Mouse (Mus musculus) midbrain, embryonic 11.5 days (tissue): ENCODE results near the gene Gm9945. TPM values are rescaled to one million over a fixed set of nuclear protein-coding genes. Genes with fewer than 3 reads are reported as not detected.
A peak's percentile ranks its signal among the peaks of the same experiment; 100 is the strongest.

Experiments used
- ATAC-seq: fragments of 200-750 bp; cut with Nextera tagmentation; 2 replicates; pipeline ENCODE4 v1.8.0; 2017; ENCODE audit warnings: moderate TSS enrichment, moderate library complexity; ENCODE audit not compliant: low FRiP score
- DNase-seq: peaks from one replicate; pipeline ENCODE4 v3.0.0; 2015; ENCODE audit warnings: low spot score; ENCODE audit errors: missing footprints
- H3K27ac ChIP-seq: fragments of 300-500 bp; sonication (generic); 2 replicates; pipeline ENCODE4 v1.5.1; 2014; ENCODE audit warnings: low read depth, low read length
- H3K27me3 ChIP-seq: fragments of 300-500 bp; sonication (generic); 2 replicates; pipeline ENCODE4 v1.6.1; 2014; ENCODE audit warnings: mild to moderate bottlenecking, low read length, moderate library complexity, mixed read lengths; ENCODE audit not compliant: control insufficient read depth, insufficient read depth
- H3K36me3 ChIP-seq: fragments of 300-500 bp; sonication (generic); 2 replicates; pipeline ENCODE4 v1.6.1; 2014; ENCODE audit warnings: mild to moderate bottlenecking, low read length, moderate library complexity, mixed read lengths; ENCODE audit not compliant: control insufficient read depth, insufficient read depth
- H3K4me1 ChIP-seq: fragments of 300-500 bp; sonication (generic); 2 replicates; pipeline ENCODE4 v1.6.1; 2014; ENCODE audit warnings: low read length; ENCODE audit not compliant: control insufficient read depth, insufficient read depth
- H3K4me2 ChIP-seq: fragments of 300-500 bp; sonication (generic); 2 replicates; pipeline ENCODE4 v1.6.1; 2014; ENCODE audit warnings: mild to moderate bottlenecking, moderate library complexity
- H3K4me3 ChIP-seq: fragments of 300-500 bp; sonication (generic); 2 replicates; pipeline ENCODE4 v1.5.1; 2014; ENCODE audit warnings: low read depth, low read length
- H3K9ac ChIP-seq: fragments of 300-500 bp; sonication (generic); 2 replicates; pipeline ENCODE4 v1.6.1; 2014; ENCODE audit warnings: low read length
- H3K9me3 ChIP-seq: fragments of 300-500 bp; sonication (generic); 2 replicates; pipeline ENCODE4 v1.6.1; 2016; ENCODE audit warnings: low read length; ENCODE audit not compliant: control insufficient read depth
- WGBS: fragments of 180-500 bp; shearing (Covaris S2); extraction: QIAGEN DNeasy Blood & Tissue Kit; methylation state at CpG from one replicate; pipeline ENCODE4 v1.1.7; 2014; 5-methylcytosine and 5-hydroxymethylcytosine counted together
- polyA plus RNA-seq: library from polyadenylated mRNA; unstranded; fragments of >200 nt; fragmentation: Nextera tagmentation; extraction: Ambion mirVana; gene quantifications from 2 replicates; pipeline ENCODE4 v1.2.1, GENCODE M21; 2014

The Gm9945 gene
- polyA plus RNA-seq, 1 experiment from 2014 or later = 0.15 TPM

- H3K4me3 ChIP-seq = peak overlapping the region; percentile 43
- peaks cover 34% of the 10 kb centered on the region for H3K27me3 ChIP-seq
- 0 out of 2 replicates have a peak, but pooled peaks cover 3% of the 10 kb centered on the region for H3K4me1 ChIP-seq
- H3K9me3 ChIP-seq = no peaks in the 10 kb centered on the region
- DNase-seq = peak; percentile 88
- ATAC-seq = peak; percentile 19; the same call in 1 of the 2 replicates
- H3K4me2 ChIP-seq = peak overlapping the region; percentile 83
- peak overlapping the region; percentile 62 for H3K9ac ChIP-seq
- no peak overlapping the region for H3K27ac ChIP-seq
- no peaks in the 10 kb centered on the region for H3K36me3 ChIP-seq
- 4% methylated on average over 29 of the region's 29 CpGs for WGBS
Observed at GRCm38 (mm10) chr11:53457372-53457954, 22.5 kb upstream of the Gm9945 start.

DNA sequence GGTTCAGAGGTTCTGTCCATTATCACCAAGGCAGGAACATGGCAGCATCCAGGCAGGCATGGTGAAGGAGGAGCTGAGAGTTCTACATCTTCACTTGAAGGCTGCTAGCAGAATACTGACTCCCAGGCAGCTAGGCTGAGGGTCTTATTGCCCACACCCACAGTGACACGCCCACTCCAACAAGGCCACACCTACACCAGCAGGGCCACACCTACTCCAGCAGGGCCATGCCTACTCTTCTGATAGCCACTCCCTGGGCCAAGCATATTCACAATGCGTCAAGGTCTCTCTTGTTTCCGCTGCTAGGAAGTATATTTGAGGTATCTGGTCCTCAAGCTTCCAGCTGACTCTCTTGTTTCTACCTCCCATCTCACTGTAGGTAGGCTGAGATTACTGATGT lies 21.0 kb upstream of the Gm9945 start:
- Histone ChIP-seq H3K9me3 (no peaks in the 10 kb centered on the region), H3K27ac (no peak overlapping the region), H3K9ac (no peak overlapping the region), H3K4me3 (no peak overlapping the region), H3K27me3 (peaks cover 50% of the 10 kb centered on the region), H3K36me3 (no peaks in the 10 kb centered on the region), H3K4me1 (peaks cover 6% of the 10 kb centered on the region; the same call in 1 of the 2 replicates), H3K4me2 (no peak overlapping the region)
- 50% methylated on average over 3 of the region's 3 CpGs for WGBS
- ATAC-seq (no peak), DNase-seq (no peak)

GRCm38 (mm10) chr11:53460192-53460591 lies 19.8 kb upstream of the Gm9945 start:
- Histone ChIP-seq H3K4me3 (no peak overlapping the region), H3K27ac (no peak overlapping the region), H3K4me2 (no peak overlapping the region), H3K9ac (no peak overlapping the region), H3K9me3 (no peaks in the 10 kb centered on the region), H3K4me1 (peaks cover 6% of the 10 kb centered on the region; the same call in 1 of the 2 replicates), H3K36me3 (no peaks in the 10 kb centered on the region), H3K27me3 (peaks cover 62% of the 10 kb centered on the region)
- ATAC-seq (no peak), DNase-seq (no peak)
- 82% methylated on average over 3 of the region's 3 CpGs for WGBS

DNA sequence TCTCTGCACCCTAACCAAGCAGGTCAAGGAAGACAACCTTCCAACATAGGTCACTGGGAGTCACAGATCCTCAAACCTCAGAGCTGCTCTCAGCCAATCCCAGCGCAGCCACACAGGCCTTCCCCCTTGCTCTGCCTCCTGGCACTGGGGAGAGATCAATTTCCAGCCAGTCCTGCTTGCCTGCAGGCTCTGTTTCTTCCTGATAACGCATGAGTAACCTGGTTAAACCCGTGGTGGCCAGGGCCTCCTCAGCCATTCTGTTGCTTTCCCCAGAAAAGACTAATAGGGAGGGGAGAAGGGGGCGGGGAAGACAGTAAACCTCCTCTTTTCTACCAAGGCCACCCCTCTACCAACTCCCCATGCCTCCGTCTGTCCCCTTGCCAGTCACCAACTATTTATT lies 18.2 kb upstream of the Gm9945 start:
- ATAC-seq = no peak
- 17% methylated on average over 5 of the region's 5 CpGs for WGBS

DNA sequence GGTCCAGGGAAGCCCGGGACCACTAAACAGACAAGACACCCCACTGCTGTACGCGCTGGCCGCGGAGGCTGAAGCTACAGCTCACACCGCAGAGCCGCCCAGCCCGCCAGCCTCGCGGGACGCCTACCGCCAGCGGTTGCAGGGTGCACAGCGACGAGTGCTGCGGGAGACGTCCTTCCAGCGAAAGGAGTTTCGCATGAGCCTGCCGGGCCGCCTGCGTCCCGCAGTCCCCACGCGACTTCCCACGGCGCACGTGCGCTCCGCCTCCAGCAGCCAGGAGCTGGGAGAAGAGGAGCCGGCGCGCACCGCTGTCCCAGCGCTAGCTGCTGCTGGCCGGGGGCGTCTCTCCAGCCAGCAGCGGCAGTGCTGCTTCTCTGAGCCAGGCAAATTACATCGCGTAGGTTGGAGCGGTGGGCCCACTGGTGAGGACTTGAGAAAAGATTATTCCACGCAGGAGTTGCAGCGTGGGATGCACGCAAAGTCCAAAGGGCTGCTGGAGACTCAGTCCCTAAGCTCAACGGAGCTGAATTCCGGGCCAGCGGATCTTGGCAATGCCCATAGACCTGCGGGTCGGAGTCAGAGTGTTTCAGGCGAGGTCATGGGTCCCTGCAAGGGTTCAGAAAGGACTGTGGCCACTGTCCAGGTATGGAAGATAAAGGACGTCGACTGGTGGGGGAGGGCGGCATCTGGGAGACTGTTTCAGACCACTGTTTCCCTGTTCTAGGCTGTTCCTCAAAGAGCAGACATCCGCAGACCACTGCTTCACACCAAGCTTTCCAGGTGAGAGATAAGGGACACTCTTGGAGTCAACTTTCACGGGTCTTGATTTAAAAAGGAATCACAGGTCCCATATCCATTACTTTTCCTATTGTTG lies 16.2 kb upstream of the Gm9945 start:
- 6% methylated on average over 55 of the region's 55 CpGs for WGBS
- no peak overlapping the region for H3K27ac ChIP-seq
- no peak for ATAC-seq

More for the DNA sequence above, 18.2 kb upstream of the Gm9945 start:
- peaks cover 71% of the 10 kb centered on the region for H3K27me3 ChIP-seq
- peaks cover 6% of the 10 kb centered on the region; the same call in 1 of the 2 replicates for H3K4me1 ChIP-seq
- H3K4me2 ChIP-seq = no peak overlapping the region
- H3K9ac ChIP-seq = no peak overlapping the region
- DNase-seq = no peak
- H3K9me3 ChIP-seq = no peaks in the 10 kb centered on the region
- no peak overlapping the region for H3K4me3 ChIP-seq
- no peak overlapping the region for H3K27ac ChIP-seq
- no peaks in the 10 kb centered on the region for H3K36me3 ChIP-seq

DNA sequence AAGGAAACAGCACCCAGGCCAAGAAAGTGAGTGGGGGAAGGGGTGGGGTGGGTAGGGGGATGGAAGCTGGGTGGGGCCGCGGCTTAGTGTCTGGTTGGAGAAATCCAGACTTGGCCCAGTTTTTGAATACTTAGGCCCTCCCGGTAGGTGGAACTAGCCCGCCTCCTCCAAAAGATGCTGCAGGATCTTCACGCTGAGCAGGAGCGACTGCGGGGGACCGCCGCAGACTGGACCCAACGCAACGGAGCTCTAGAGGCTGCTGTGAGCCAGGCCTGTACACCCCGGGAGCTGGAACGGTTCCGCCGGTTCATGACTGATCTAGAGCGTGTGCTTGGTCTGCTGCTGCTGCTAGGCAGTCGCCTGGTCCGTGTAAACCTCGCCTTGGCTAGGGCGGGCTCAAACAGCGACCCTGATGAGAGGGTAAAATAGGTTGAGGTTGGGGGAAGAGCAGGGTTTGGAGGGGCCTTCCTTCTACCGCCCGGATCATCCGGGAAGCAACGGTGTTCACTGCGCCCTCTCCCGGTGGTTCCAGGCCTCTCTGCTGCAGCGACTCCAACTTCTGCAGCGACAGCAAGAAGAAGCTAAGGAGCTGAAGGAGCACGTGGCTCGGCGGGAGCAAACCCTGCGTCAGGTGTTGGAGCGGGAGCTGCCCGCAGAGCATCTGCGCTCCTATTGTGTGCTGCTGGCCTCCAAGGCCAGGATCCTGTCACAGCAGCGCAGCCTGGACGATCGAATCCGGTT lies 13.6 kb upstream of the Gm9945 start:
- WGBS = 3% methylated on average over 40 of the region's 40 CpGs
- ATAC-seq (peak; percentile 60; the same call in 1 of the 2 replicates), DNase-seq (peak; percentile 98)
- Histone ChIP-seq H3K9ac (peak overlapping the region; percentile 46; the same call in 1 of the 2 replicates), H3K4me3 (0 out of 2 replicates have a peak overlapping the region, but pooled peaks have one; percentile 6), H3K4me2 (peak overlapping the region; percentile 42), H3K27ac (no peak overlapping the region), H3K9me3 (no peaks in the 10 kb centered on the region), H3K4me1 (peaks cover 13% of the 10 kb centered on the region), H3K27me3 (peaks cover 75% of the 10 kb centered on the region), H3K36me3 (no peaks in the 10 kb centered on the region)

More for the DNA sequence above, 16.2 kb upstream of the Gm9945 start:
- Histone ChIP-seq H3K4me1 (peaks cover 4% of the 10 kb centered on the region; the same call in 1 of the 2 replicates), H3K4me3 (peak overlapping the region; percentile 36), H3K9me3 (no peaks in the 10 kb centered on the region), H3K36me3 (no peaks in the 10 kb centered on the region), H3K4me2 (peak overlapping the region; percentile 64), H3K9ac (peak overlapping the region; percentile 47; the same call in 1 of the 2 replicates), H3K27me3 (peaks cover 63% of the 10 kb centered on the region)
- DNase-seq = peak; percentile 94

DNA sequence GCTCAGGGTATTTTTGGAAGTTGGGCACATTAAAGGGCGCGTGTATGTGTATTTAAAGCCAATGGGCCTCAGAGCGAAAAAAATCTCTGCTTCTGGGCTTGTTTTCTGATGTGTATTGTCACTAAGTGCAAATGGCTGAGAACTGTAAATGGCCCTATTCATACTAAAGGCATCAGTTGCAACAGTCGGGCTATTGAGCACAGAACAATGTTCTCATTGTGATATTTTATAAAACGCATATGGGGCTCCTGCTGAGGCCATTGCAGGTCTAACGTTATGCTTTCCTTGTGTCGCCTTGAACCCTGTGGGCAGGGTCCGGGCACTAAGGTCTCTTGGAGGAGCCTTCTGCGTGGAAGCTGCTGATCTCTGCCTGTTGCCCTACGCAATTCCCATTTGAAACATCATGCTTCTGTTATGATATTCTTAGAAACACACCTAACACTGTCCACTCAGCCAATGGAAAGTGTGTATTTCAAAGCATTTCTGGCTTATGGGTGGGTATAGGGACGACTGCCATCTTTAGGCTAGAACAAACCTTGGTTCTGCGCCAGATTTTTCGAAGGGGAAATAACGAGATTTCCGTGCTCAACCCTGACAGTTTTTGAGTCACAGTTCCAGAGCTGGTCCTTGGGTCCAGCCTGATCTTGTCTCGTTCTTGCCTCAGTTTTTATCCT lies 10.5 kb upstream of the Gm9945 start:
- ATAC-seq = no peak
- Histone ChIP-seq H3K4me2 (no peak overlapping the region), H3K36me3 (no peaks in the 10 kb centered on the region), H3K4me3 (no peak overlapping the region), H3K9ac (no peak overlapping the region), H3K4me1 (peaks cover 9% of the 10 kb centered on the region), H3K27me3 (peaks cover 53% of the 10 kb centered on the region), H3K27ac (no peak overlapping the region), H3K9me3 (no peaks in the 10 kb centered on the region)
- 48% methylated on average over 16 of the region's 16 CpGs for WGBS
- DNase-seq = peak; percentile 82

DNA sequence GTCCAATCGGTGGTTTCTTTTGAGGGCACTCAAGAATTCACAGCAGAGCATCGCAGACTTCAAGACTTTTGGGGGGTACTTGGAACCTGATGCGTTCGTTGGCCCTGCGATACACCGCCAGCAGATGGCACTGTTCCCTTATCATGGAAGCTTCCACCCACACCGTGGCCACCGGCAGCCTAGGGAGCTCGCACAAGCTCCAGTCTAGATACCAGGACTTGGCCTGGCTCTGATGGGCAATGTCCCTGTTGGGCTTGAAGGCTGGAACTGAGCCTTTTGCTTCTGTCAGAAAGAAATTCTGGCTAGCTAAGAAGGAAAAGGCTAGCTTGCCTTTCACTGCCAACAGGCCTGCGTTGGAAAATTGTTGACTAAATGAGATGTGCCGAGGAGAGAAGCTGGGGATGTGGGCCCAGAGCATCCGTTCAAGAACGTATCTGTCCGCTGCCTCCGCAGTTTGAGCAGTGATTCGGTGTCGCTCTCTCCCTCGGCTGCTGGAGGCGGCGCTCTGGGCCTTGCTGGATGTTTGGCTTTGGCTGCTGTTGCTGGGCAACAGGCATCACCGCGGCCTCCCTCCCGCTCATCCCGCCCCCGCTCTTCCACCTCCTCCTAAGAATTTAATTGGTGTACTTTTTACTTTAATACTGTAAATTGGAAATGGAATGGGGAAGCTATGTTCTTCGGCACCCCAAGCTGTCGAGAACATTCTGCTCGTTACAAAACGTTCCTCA lies 9.8 kb upstream of the Gm9945 start, which contains the start of gene Gm9837:
Gene Gm9837 (minus strand): TSS at position 512 of the 728 bp plus-strand sequence.
- peak within 1 kb of the TSS; percentile 7 for H3K9ac ChIP-seq
- H3K36me3 ChIP-seq = no peaks in the 10 kb centered on the region
- H3K4me3 ChIP-seq = peak within 1 kb of the TSS; percentile 1
- WGBS = 2% methylated on average over 29 of the region's 29 CpGs
- ATAC-seq = peak; percentile 82
- H3K4me2 ChIP-seq = peak within 1 kb of the TSS; percentile 34
- peaks cover 9% of the 10 kb centered on the region for H3K4me1 ChIP-seq
- H3K9me3 ChIP-seq = no peaks in the 10 kb centered on the region
- DNase-seq = peak; percentile 98
- H3K27ac ChIP-seq = no peak within 1 kb of the TSS
- peaks cover 46% of the 10 kb centered on the region for H3K27me3 ChIP-seq
